ENCODE assay signal across 21 mouse cellular contexts in genomic region chr8:70665599-70665998, GRCm38 (mm10). TPM values are rescaled to one million over a fixed set of nuclear protein-coding genes. Genes with fewer than 3 reads are reported as not detected.
DNase-seq lines count a peak whose midpoint lies in the region; ATAC-seq and TF ChIP-seq lines count a peak whose summit lies in the region.
"Had no signal": no experiment of that assay in that cellular context is flagged by ENCODE, and none has a peak within 500 bp of the region (broad histone marks: within the 10 kb centered on the region; RNA-seq: fewer than 3 reads in every experiment).

No protein-coding gene starts in this region.

- no peak for TF ChIP-seq CTCF in forebrain, postnatal 0 days (IDR thresholded peaks at IDR 0.05; ENCODE audit: low read depth)

- peak; percentile 38; the same call in 1 of the 2 replicates for ATAC-seq in liver, embryonic 15.5 days (ENCODE audit: insufficient read depth)
- ATAC-seq in forebrain, postnatal 0 days: no peak
- no peak for ATAC-seq in forebrain, embryonic 16.5 days

- in situ Hi-C loops in ES-E14 (cut with MboI; ENCODE audit: low sequenced_read_pairs in 2 of 2, unreplicated experiment in 2 of 2): no loop called here

- H3K36me3 ChIP-seq in ES-E14 (ENCODE audit: control insufficient read depth, insufficient read depth, low read length, poor library complexity, severe bottlenecking): no peaks in the 10 kb centered on the region
- H3K36me3 ChIP-seq in liver, embryonic 15.5 days (replicated peaks): no peaks in the 10 kb centered on the region
- no peaks in the 10 kb centered on the region for H3K36me3 ChIP-seq in forebrain, postnatal 0 days (ENCODE audit: insufficient read depth)
- no peaks in the 10 kb centered on the region for H3K36me3 ChIP-seq in forebrain, embryonic 16.5 days (ENCODE audit: control insufficient read depth, insufficient read depth)
- H3K36me3 ChIP-seq: forebrain, embryonic 10.5 days; hindbrain, embryonic 15.5 days; stomach, embryonic 15.5 days had no signal

- WGBS in liver, embryonic 15.5 days (ENCODE audit: insufficient replicate concordance): 68% methylated on average over 2 of the region's 2 CpGs
- 86% methylated on average over 2 of the region's 2 CpGs for WGBS in forebrain, postnatal 0 days
- WGBS in forebrain, embryonic 16.5 days: 79% methylated on average over 2 of the region's 2 CpGs

- no peaks in the 10 kb centered on the region for H3K27me3 ChIP-seq in liver, embryonic 15.5 days
- H3K27me3 ChIP-seq in forebrain, postnatal 0 days (ENCODE audit: insufficient read depth, low read length): no peaks in the 10 kb centered on the region
- H3K27me3 ChIP-seq in forebrain, embryonic 16.5 days (replicated peaks; ENCODE audit: control insufficient read depth, insufficient read depth, low read length): no peaks in the 10 kb centered on the region
- H3K27me3 ChIP-seq: hindbrain, embryonic 15.5 days; megakaryocyte, embryonic 14.5 days; stomach, embryonic 15.5 days had no signal

- no peak for DNase-seq in ES-E14 (ENCODE audit: low read depth, low spot score)
- peak; percentile 80 for DNase-seq in kidney, adult 18-20 months
- DNase-seq in kidney, postnatal 10 days: peak; percentile 73
- no peak for DNase-seq in gastrocnemius, postnatal 10 days
- DNase-seq in forebrain, postnatal 0 days: no peak
- no peak for DNase-seq in right cerebral cortex, postnatal 25 days
- DNase-seq: adrenal gland, postnatal 36 days; B cell, adult 2 months; cerebellum, adult 9-10 months; heart, adult 2 months; lung, postnatal 10 days; right cerebral cortex, adult 18-20 months had no signal

- peak overlapping the region; percentile 6; the same call in 1 of the 2 replicates for H3K27ac ChIP-seq in ES-E14 (ENCODE audit: insufficient read depth, low read depth, low read length, poor library complexity, severe bottlenecking)
- H3K27ac ChIP-seq in liver, embryonic 15.5 days (replicated peaks): no peak overlapping the region
- H3K27ac ChIP-seq in forebrain, postnatal 0 days (ENCODE audit: low read depth, low read length): no peak overlapping the region
- H3K27ac ChIP-seq in forebrain, embryonic 16.5 days (ENCODE audit: low read length): no peak overlapping the region
- H3K27ac ChIP-seq: forebrain, embryonic 10.5 days; heart, adult 2 months; hindbrain, embryonic 15.5 days; stomach, embryonic 15.5 days had no signal

- H3K4me1 ChIP-seq in ES-E14 (ENCODE audit: control insufficient read depth in 2 of 2, insufficient read depth in 2 of 2, low read length in 2 of 2, poor library complexity in 1 of 2): peaks cover 5 to 14% of the 10 kb centered on the region in 2 experiments; a peak in 2 of 4 replicates
- peaks cover 30% of the 10 kb centered on the region for H3K4me1 ChIP-seq in liver, embryonic 15.5 days (replicated peaks)
- no peaks in the 10 kb centered on the region for H3K4me1 ChIP-seq in forebrain, postnatal 0 days (ENCODE audit: insufficient read depth)
- no peaks in the 10 kb centered on the region; the same call in 1 of the 2 replicates for H3K4me1 ChIP-seq in forebrain, embryonic 16.5 days (replicated peaks; ENCODE audit: control insufficient read depth, insufficient read depth, low read length)

- no peak overlapping the region for H3K4me2 ChIP-seq in liver, embryonic 15.5 days
- H3K4me2 ChIP-seq in forebrain, postnatal 0 days (ENCODE audit: low read depth): no peak overlapping the region
- no peak overlapping the region for H3K4me2 ChIP-seq in forebrain, embryonic 16.5 days (ENCODE audit: low read length)
- H3K4me2 ChIP-seq: hindbrain, embryonic 15.5 days; stomach, embryonic 15.5 days had no signal

- H3K9ac ChIP-seq in ES-E14 (ENCODE audit: insufficient read depth, low read depth, low read length, poor library complexity, severe bottlenecking): 0 out of 2 replicates have a peak overlapping the region, but pooled peaks have one; percentile 10
- H3K9ac ChIP-seq in liver, embryonic 15.5 days: no peak overlapping the region
- H3K9ac ChIP-seq in forebrain, postnatal 0 days: no peak overlapping the region
- no peak overlapping the region for H3K9ac ChIP-seq in forebrain, embryonic 16.5 days (replicated peaks; ENCODE audit: low read depth, low read length)
- H3K9ac ChIP-seq: hindbrain, embryonic 15.5 days; stomach, embryonic 15.5 days had no signal

- H3K4me3 ChIP-seq in ES-E14 (ENCODE audit: insufficient read depth in 1 of 2, low read depth in 1 of 2, low read length in 2 of 2, poor library complexity in 1 of 2, severe bottlenecking in 1 of 2): no peak overlapping the region
- no peak overlapping the region for H3K4me3 ChIP-seq in liver, embryonic 15.5 days (replicated peaks)
- no peak overlapping the region for H3K4me3 ChIP-seq in forebrain, postnatal 0 days (ENCODE audit: low read depth, low read length)
- H3K4me3 ChIP-seq in forebrain, embryonic 16.5 days (replicated peaks; ENCODE audit: low read length): no peak overlapping the region
- H3K4me3 ChIP-seq: forebrain, embryonic 10.5 days; heart, adult 2 months; hindbrain, embryonic 15.5 days; megakaryocyte, embryonic 14.5 days; stomach, embryonic 15.5 days had no signal

- no peaks in the 10 kb centered on the region for H3K9me3 ChIP-seq in ES-E14 (ENCODE audit: control insufficient read depth, insufficient read depth, low read depth, low read length)
- no peaks in the 10 kb centered on the region for H3K9me3 ChIP-seq in liver, embryonic 15.5 days (replicated peaks)
- no peaks in the 10 kb centered on the region for H3K9me3 ChIP-seq in forebrain, postnatal 0 days (ENCODE audit: low read length)
- no peaks in the 10 kb centered on the region for H3K9me3 ChIP-seq in forebrain, embryonic 16.5 days (ENCODE audit: control insufficient read depth, low read length)
- H3K9me3 ChIP-seq: hindbrain, embryonic 15.5 days; megakaryocyte, embryonic 14.5 days; stomach, embryonic 15.5 days had no signal

TF ChIP-seq in ES-E14, 5 proteins besides CTCF, POLR2A, EP300 and RAD21:
- no peak for TF ChIP-seq HCFC1 (IDR thresholded peaks at IDR 0.05; ENCODE audit: borderline replicate concordance, insufficient read depth, low read length)
- TF ChIP-seq ZNF384 (IDR thresholded peaks at IDR 0.05; ENCODE audit: low read depth, low read length): no peak
- TF ChIP-seq CHD2 (IDR thresholded peaks at IDR 0.05; ENCODE audit: low read depth, low read length): no peak
- no peak for TF ChIP-seq MAFK (IDR thresholded peaks at IDR 0.05; ENCODE audit: insufficient read depth, low read depth, low read length)
- TF ChIP-seq ZC3H11A (IDR thresholded peaks at IDR 0.05; ENCODE audit: borderline replicate concordance, low read depth, low read length): no peak

RNA-seq across cellular contexts. Expression of gene Pgpep1, which starts 5.4 kb away (rescaled TPM):
- 15.5 and 21.4 TPM in 2 replicates for total RNA-seq in ES-E14 (2012; rRNA removed)
- polyA plus RNA-seq in liver, embryonic 15.5 days (2015; fragmentation: Nextera tagmentation; extraction: Ambion mirVana): 21.7 and 22.3 TPM in 2 replicates
- total RNA-seq in gastrocnemius, postnatal 10 days (2021): 10 to 100 TPM; 22.5 to 23.4 TPM
- 22.1 and 23.8 TPM in 2 replicates for total RNA-seq in forebrain, postnatal 0 days (2014; rRNA removed)
- 22.1 and 26.1 TPM in 2 replicates for polyA plus RNA-seq in forebrain, postnatal 0 days (2015; fragmentation: Nextera tagmentation; extraction: Ambion mirVana)
- 60.3 and 65.7 TPM in 2 replicates for polyA plus RNA-seq in forebrain, embryonic 16.5 days (2015; fragmentation: Nextera tagmentation; extraction: Ambion mirVana)

RNA-seq across cellular contexts. Expression of gene Lsm4, which starts 7.4 kb away (rescaled TPM):
- 171 and 204 TPM in 2 replicates for total RNA-seq in ES-E14 (2012; rRNA removed)
- polyA plus RNA-seq in liver, embryonic 15.5 days (2015; fragmentation: Nextera tagmentation; extraction: Ambion mirVana): 148 and 155 TPM in 2 replicates
- 10 to 100 TPM; 82.3 to 83.0 TPM for total RNA-seq in gastrocnemius, postnatal 10 days (2021)
- 93.7 and 140 TPM in 2 replicates for total RNA-seq in forebrain, postnatal 0 days (2014; rRNA removed)
- polyA plus RNA-seq in forebrain, postnatal 0 days (2015; fragmentation: Nextera tagmentation; extraction: Ambion mirVana): 177 and 231 TPM in 2 replicates
- 166 and 168 TPM in 2 replicates for polyA plus RNA-seq in forebrain, embryonic 16.5 days (2015; fragmentation: Nextera tagmentation; extraction: Ambion mirVana)

RNA-seq across cellular contexts. Expression of gene Jund, which starts 33.1 kb away (rescaled TPM):
- total RNA-seq in ES-E14 (2012; rRNA removed): 60.1 TPM in 2 replicates
- polyA plus RNA-seq in liver, embryonic 15.5 days (2015; fragmentation: Nextera tagmentation; extraction: Ambion mirVana): 23.7 and 26.1 TPM in 2 replicates
- total RNA-seq in gastrocnemius, postnatal 10 days (2021): 100 to 1,000 TPM in 1 of 2 experiments, 10 to 100 TPM in 1; 79.2 to 130 TPM
- total RNA-seq in forebrain, postnatal 0 days (2014; rRNA removed): 333 and 392 TPM in 2 replicates
- polyA plus RNA-seq in forebrain, postnatal 0 days (2015; fragmentation: Nextera tagmentation; extraction: Ambion mirVana): 108 and 114 TPM in 2 replicates
- polyA plus RNA-seq in forebrain, embryonic 16.5 days (2015; fragmentation: Nextera tagmentation; extraction: Ambion mirVana): 54.6 and 57.7 TPM in 2 replicates

RNA-seq across cellular contexts. Expression of gene Gdf15, which starts 33.3 kb away (rescaled TPM):
- total RNA-seq in ES-E14 (2012; rRNA removed): 7.0 and 18.8 TPM in 2 replicates
- 3.4 and 4.3 TPM in 2 replicates for polyA plus RNA-seq in liver, embryonic 15.5 days (2015; fragmentation: Nextera tagmentation; extraction: Ambion mirVana)
- not detected for total RNA-seq in gastrocnemius, postnatal 10 days (2021)
- total RNA-seq in forebrain, postnatal 0 days (2014; rRNA removed): 0.90 TPM in 1 of 2 replicates, not detected in the other
- polyA plus RNA-seq in forebrain, postnatal 0 days (2015; fragmentation: Nextera tagmentation; extraction: Ambion mirVana): 0.18 and 0.26 TPM in 2 replicates
- polyA plus RNA-seq in forebrain, embryonic 16.5 days (2015; fragmentation: Nextera tagmentation; extraction: Ambion mirVana): 0.20 TPM in 1 of 2 replicates, not detected in the other
- total RNA-seq: left cerebral cortex, postnatal 14 days had no signal
- polyA plus RNA-seq: forebrain, embryonic 10.5 days had no signal

RNA-seq across cellular contexts. Expression of gene Iqcn, which starts 37.7 kb away (rescaled TPM):
- 0.09 and 0.16 TPM in 2 replicates for total RNA-seq in ES-E14 (2012; rRNA removed)
- 0.01 and 0.02 TPM in 2 replicates for polyA plus RNA-seq in liver, embryonic 15.5 days (2015; fragmentation: Nextera tagmentation; extraction: Ambion mirVana)
- total RNA-seq in gastrocnemius, postnatal 10 days (2021): not detected
- 0.33 TPM in 1 of 2 replicates, not detected in the other for total RNA-seq in forebrain, postnatal 0 days (2014; rRNA removed)
- 0.03 and 0.08 TPM in 2 replicates for polyA plus RNA-seq in forebrain, postnatal 0 days (2015; fragmentation: Nextera tagmentation; extraction: Ambion mirVana)
- 0.11 and 0.14 TPM in 2 replicates for polyA plus RNA-seq in forebrain, embryonic 16.5 days (2015; fragmentation: Nextera tagmentation; extraction: Ambion mirVana)
- total RNA-seq: adrenal gland, postnatal 36 days; heart, adult 2 months had no signal
- polyA plus RNA-seq: embryonic facial prominence, embryonic 14.5 days; heart, postnatal 0 days; stomach, embryonic 15.5 days had no signal

Comparison
In these comparisons a context has a peak if more than half of its experiments do, and no peak if none do; other contexts are left out.
1. DNase-seq: peak in kidney, adult 18-20 months (single experiment) and kidney, postnatal 10 days (single experiment); none in ES-E14 (single experiment), gastrocnemius, postnatal 10 days (single experiment), forebrain, postnatal 0 days (single experiment) and right cerebral cortex, postnatal 25 days (single experiment).